Mouse (Mus musculus): ENCODE measurements around the gene Nfib.

Gene Nfib

GRCm38 (mm10) chr4:82499238-82499637, 206.3 kb downstream of the Nfib start:
- WGBS, result 25% methylated on average over 5 of the region's 5 CpGs

- WGBS, result 41% methylated on average over 26 of the region's 26 CpGs
These were observed 207.6 kb downstream of the Nfib start for GRCm38 (mm10) chr4:82497671-82498631.

- 26% methylated on average over 8 of the region's 8 CpGs for WGBS
These were observed 208.4 kb downstream of the Nfib start for GRCm38 (mm10) chr4:82497141-82497566.

GRCm38 (mm10) chr4:82496383-82496782, 209.2 kb downstream of the Nfib start:
- WGBS, result 33% methylated on average over 5 of the region's 5 CpGs

GRCm38 (mm10) chr4:82495605-82496004, 209.9 kb downstream of the Nfib start:
- WGBS, result 49% methylated on average over 6 of the region's 6 CpGs

GRCm38 (mm10) chr4:82494829-82495228, 210.7 kb downstream of the Nfib start:
- WGBS, result 49% methylated on average over 10 of the region's 10 CpGs

GRCm38 (mm10) chr4:82494424-82494823, 211.1 kb downstream of the Nfib start:
- 63% methylated on average over 3 of the region's 3 CpGs for WGBS

GRCm38 (mm10) chr4:82493865-82494264, 211.7 kb downstream of the Nfib start:
- WGBS, result 70% methylated on average over 1 of the region's 1 CpGs

- 62% methylated on average over 7 of the region's 7 CpGs for WGBS
These were observed 212.2 kb downstream of the Nfib start for GRCm38 (mm10) chr4:82493363-82493762.

- 41% methylated on average over 2 of the region's 2 CpGs for WGBS
These were observed 212.8 kb downstream of the Nfib start for GRCm38 (mm10) chr4:82492737-82493136.

- 59% methylated on average over 2 of the region's 2 CpGs for WGBS
These were observed 215.6 kb downstream of the Nfib start for GRCm38 (mm10) chr4:82489939-82490338.

- 54% methylated on average over 2 of the region's 2 CpGs for WGBS
These were observed 219.6 kb downstream of the Nfib start for GRCm38 (mm10) chr4:82485910-82486309.

- 38% methylated on average over 1 of the region's 1 CpGs for WGBS
These were observed 221.7 kb downstream of the Nfib start for GRCm38 (mm10) chr4:82483871-82484270.

GRCm38 (mm10) chr4:82483298-82483697, 222.3 kb downstream of the Nfib start:
- WGBS, result 38% methylated on average over 6 of the region's 6 CpGs

GRCm38 (mm10) chr4:82480635-82481034, 224.9 kb downstream of the Nfib start:
- 80% methylated on average over 9 of the region's 9 CpGs for WGBS

- WGBS, result 72% methylated on average over 4 of the region's 4 CpGs
These were observed 226.2 kb downstream of the Nfib start for GRCm38 (mm10) chr4:82479394-82479793.

GRCm38 (mm10) chr4:82477742-82478141, 227.8 kb downstream of the Nfib start:
- WGBS, result 93% methylated on average over 2 of the region's 2 CpGs

GRCm38 (mm10) chr4:82476411-82476810, 229.1 kb downstream of the Nfib start:
- WGBS, result 54% methylated on average over 2 of the region's 2 CpGs

- WGBS, result 78% methylated on average over 5 of the region's 5 CpGs
These were observed 231.2 kb downstream of the Nfib start for GRCm38 (mm10) chr4:82474334-82474733.

GRCm38 (mm10) chr4:82470938-82471320, 234.6 kb downstream of the Nfib start:
- 67% methylated on average over 3 of the region's 3 CpGs for WGBS

GRCm38 (mm10) chr4:82470212-82470937, 235.2 kb downstream of the Nfib start:
- 53% methylated on average over 5 of the region's 5 CpGs for WGBS

GRCm38 (mm10) chr4:82468944-82469343, 236.6 kb downstream of the Nfib start:
- 66% methylated on average over 3 of the region's 3 CpGs for WGBS

GRCm38 (mm10) chr4:82466717-82467116, 238.8 kb downstream of the Nfib start:
- 46% methylated on average over 8 of the region's 8 CpGs for WGBS
